Mouse (Mus musculus) MEL (cell line): ENCODE results near the gene Napsa.

Source experiments
- CTCF ChIP-seq, 3 experiments: IDR thresholded peaks in 2 of 3; conservative IDR thresholded peaks in 1 of 3; 2 replicates each; pipeline ENCODE4 v1.5.1; 2011 to 2012; ENCODE audit warnings: low read length in 3 of 3, low read depth in 2 of 3, mild to moderate bottlenecking in 2 of 3, improper control_type of control experiment in 1 of 3, inconsistent platforms in 1 of 3, mixed read lengths in 1 of 3, moderate library complexity in 1 of 3; ENCODE audit not compliant: control insufficient read depth in 1 of 3, insufficient read depth in 1 of 3, poor library complexity in 1 of 3, severe bottlenecking in 1 of 3
- GATA1 ChIP-seq: IDR thresholded peaks from 2 replicates; pipeline ENCODE4 v1.6.1; 2011; ENCODE audit warnings: low read depth, low read length, improper control_type of control experiment
- NELFE ChIP-seq: IDR thresholded peaks from 2 replicates; pipeline ENCODE4 v1.6.1; 2011; ENCODE audit warnings: low read depth, low read length, improper control_type of control experiment
- POLR2A ChIP-seq, 2 experiments: IDR thresholded peaks; 2 replicates each; pipeline ENCODE4 v1.6.1; 2011 to 2012; ENCODE audit warnings: low read length in 2 of 2, mild to moderate bottlenecking in 2 of 2, control low read depth in 1 of 2, improper control_type of control experiment in 1 of 2, low read depth in 1 of 2, moderate library complexity in 1 of 2; ENCODE audit not compliant: control insufficient read depth in 1 of 2, insufficient read depth in 1 of 2, poor library complexity in 1 of 2
- UBTF ChIP-seq: IDR thresholded peaks from 2 replicates; pipeline ENCODE4 v1.6.1; 2012; ENCODE audit warnings: low read depth, mild to moderate bottlenecking, inconsistent platforms, low read length, improper control_type of control experiment, moderate library complexity, borderline replicate concordance; ENCODE audit not compliant: insufficient read depth
- ZC3H11A ChIP-seq: IDR thresholded peaks from 2 replicates; pipeline ENCODE4 v1.6.1; 2012; ENCODE audit warnings: low read depth, mild to moderate bottlenecking, inconsistent platforms, low read length, improper control_type of control experiment

DNA sequence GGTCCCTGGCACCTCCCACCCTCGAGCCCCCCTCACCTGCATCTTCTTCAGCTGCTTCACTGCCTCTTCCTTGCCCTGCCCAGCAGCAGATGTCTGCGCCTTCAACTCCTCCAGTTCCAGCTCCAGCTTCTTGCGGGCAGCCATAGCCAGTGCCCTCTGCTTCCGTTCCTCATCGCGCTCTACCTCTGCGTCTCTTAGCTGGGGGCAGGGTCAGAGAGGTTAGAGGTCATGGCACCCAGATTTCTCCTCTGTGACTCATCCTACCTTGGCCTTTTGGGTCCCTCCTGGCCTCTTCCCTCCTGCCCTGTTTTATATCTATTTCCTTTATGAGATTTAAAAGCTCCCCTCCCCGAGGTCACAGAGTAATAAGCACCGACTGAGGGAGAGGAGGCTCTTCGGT is 43.1 kb downstream of the Napsa start:
- TF ChIP-seq CTCF (IDR thresholded peaks at IDR 0.05 in 2 of 3, conservative IDR thresholded peaks at IDR 0.05 in 1 of 3; ENCODE audit: control insufficient read depth in 1 of 3, insufficient read depth in 1 of 3, low read depth in 2 of 3, low read length in 3 of 3, poor library complexity in 1 of 3, severe bottlenecking in 1 of 3) = no peak
- TF ChIP-seq POLR2A (IDR thresholded peaks at IDR 0.05; ENCODE audit: control insufficient read depth in 1 of 2, insufficient read depth in 1 of 2, low read depth in 1 of 2, low read length in 2 of 2, poor library complexity in 1 of 2) = no peak
- no peak for TF ChIP-seq UBTF
- TF ChIP-seq NELFE = no peak
- no peak for TF ChIP-seq ZC3H11A
- TF ChIP-seq GATA1 = no peak
